Mouse (Mus musculus) ES-E14 (cell line): ENCODE measurements around the gene Itga6.

ENCODE experiments used
- CHD2 ChIP-seq: IDR thresholded peaks from 2 replicates; pipeline ENCODE4 v1.6.1; 2014; ENCODE audit warnings: mild to moderate bottlenecking, low read depth, low read length, inconsistent platforms
- MAFK ChIP-seq: IDR thresholded peaks from 2 replicates; pipeline ENCODE4 v1.6.1; 2014; ENCODE audit warnings: mild to moderate bottlenecking, low read depth, low read length, inconsistent platforms; ENCODE audit not compliant: insufficient read depth
- ZC3H11A ChIP-seq: IDR thresholded peaks from 2 replicates; pipeline ENCODE4 v1.6.1; 2012; ENCODE audit warnings: low read depth, mild to moderate bottlenecking, inconsistent platforms, low read length, borderline replicate concordance
- ZNF384 ChIP-seq: IDR thresholded peaks from 2 replicates; pipeline ENCODE4 v1.6.1; 2012; ENCODE audit warnings: low read depth, low read length, inconsistent platforms

DNA sequence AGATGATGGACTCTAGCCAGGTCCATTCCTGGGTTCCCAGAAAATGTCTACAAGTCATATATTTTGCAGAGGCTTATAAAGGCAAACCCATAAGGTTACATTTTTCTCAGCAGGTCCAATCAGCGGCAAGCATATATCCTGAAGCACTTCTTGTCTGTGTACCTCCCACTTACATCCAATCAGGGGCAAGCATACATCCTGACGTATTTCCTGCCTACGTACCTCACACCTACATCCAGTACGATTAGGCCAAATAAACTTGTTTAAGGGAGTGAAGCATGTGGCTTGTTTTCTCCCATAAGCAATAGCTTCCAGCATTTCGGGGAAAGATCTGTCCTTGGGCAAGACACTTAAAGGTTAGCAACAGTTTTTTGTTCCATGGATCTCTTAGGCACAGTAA lies 3.0 kb downstream of the Itga6 start:
- no peak for TF ChIP-seq ZNF384
- TF ChIP-seq MAFK = no peak
- no peak for TF ChIP-seq ZC3H11A
- no peak for TF ChIP-seq CHD2
